Mouse (Mus musculus) embryonic facial prominence, embryonic 11.5 days (tissue): ENCODE data around the gene Zcchc14. TPM values are rescaled to one million over a fixed set of nuclear protein-coding genes. Genes with fewer than 3 reads are reported as not detected.

Experiments used
- ATAC-seq: fragments of 200-750 bp; cut with Nextera tagmentation; replicated peaks from 2 replicates; pipeline ENCODE4 v1.8.0; 2017; ENCODE audit warnings: low read depth; ENCODE audit not compliant: insufficient number of reproducible peaks, low FRiP score, low TSS enrichment
- DNase-seq: peaks from one replicate; pipeline ENCODE4 v3.0.0-alpha.2; 2015; ENCODE audit warnings: low spot score
- H3K27ac ChIP-seq: fragments of 300-500 bp; sonication (generic); replicated peaks from 2 replicates; pipeline ENCODE4 v1.5.1; 2014; ENCODE audit warnings: mild to moderate bottlenecking, low read depth, low read length, control low read depth
- H3K27me3 ChIP-seq: fragments of 300-500 bp; sonication (generic); 2 replicates; pipeline ENCODE4 v1.6.1; 2014; ENCODE audit warnings: mild to moderate bottlenecking, low read length, moderate library complexity, mixed read lengths; ENCODE audit not compliant: control insufficient read depth, insufficient read depth
- H3K36me3 ChIP-seq: fragments of 300-500 bp; sonication (generic); replicated peaks from 2 replicates; pipeline ENCODE4 v1.6.1; 2014; ENCODE audit warnings: low read depth, mild to moderate bottlenecking, low read length, moderate library complexity, mixed read lengths; ENCODE audit not compliant: control insufficient read depth, insufficient read depth
- H3K4me1 ChIP-seq: fragments of 300-500 bp; sonication (generic); 2 replicates; pipeline ENCODE4 v1.6.1; 2014; ENCODE audit warnings: low read length, mixed read lengths; ENCODE audit not compliant: control insufficient read depth, insufficient read depth
- H3K4me2 ChIP-seq: fragments of 300-500 bp; sonication (generic); 2 replicates; pipeline ENCODE4 v1.6.1; 2014; ENCODE audit warnings: low read depth, mild to moderate bottlenecking, control low read depth, low read length, moderate library complexity
- H3K4me3 ChIP-seq: fragments of 300-500 bp; sonication (generic); 2 replicates; pipeline ENCODE4 v1.5.1; 2014; ENCODE audit warnings: low read depth, low read length, control low read depth
- H3K9ac ChIP-seq: fragments of 300-500 bp; sonication (generic); replicated peaks from 2 replicates; pipeline ENCODE4 v1.6.1; 2014; ENCODE audit warnings: mild to moderate bottlenecking, control low read depth, low read length
- H3K9me3 ChIP-seq: fragments of 300-500 bp; sonication (generic); replicated peaks from 2 replicates; pipeline ENCODE4 v1.6.1; 2016; ENCODE audit warnings: mild to moderate bottlenecking, low read length, inconsistent platforms, mixed read lengths; ENCODE audit not compliant: control insufficient read depth
- WGBS: fragments of 180-500 bp; shearing (Covaris S2); extraction: QIAGEN DNeasy Blood & Tissue Kit; methylation state at CpG from one replicate; pipeline ENCODE4 v1.1.7; 2014; 5-methylcytosine and 5-hydroxymethylcytosine counted together
- polyA plus RNA-seq: library from polyadenylated mRNA; unstranded; fragments of >200 nt; fragmentation: Nextera tagmentation; extraction: Ambion mirVana; gene quantifications from 2 replicates; pipeline ENCODE4 v1.2.1, GENCODE M21; 2014

Gene Zcchc14
- polyA plus RNA-seq, 1 experiment from 2014 or later = 17.4 TPM

GRCm38 (mm10) chr8:121562941-121563351 lies 89.8 kb downstream of the Zcchc14 start:
- H3K27me3 ChIP-seq = no peaks in the 10 kb centered on the region
- no peaks in the 10 kb centered on the region for H3K4me1 ChIP-seq
- H3K9me3 ChIP-seq = no peaks in the 10 kb centered on the region
- DNase-seq (no peak), ATAC-seq (no peak)
- no peak overlapping the region for H3K4me2 ChIP-seq
- H3K36me3 ChIP-seq = no peaks in the 10 kb centered on the region
- no peak overlapping the region for H3K27ac ChIP-seq
- no peak overlapping the region for H3K4me3 ChIP-seq
- H3K9ac ChIP-seq = no peak overlapping the region
- 84% methylated on average over 9 of the region's 9 CpGs for WGBS

GRCm38 (mm10) chr8:121561636-121562345 lies 90.9 kb downstream of the Zcchc14 start:
- Histone ChIP-seq H3K4me1 (no peaks in the 10 kb centered on the region), H3K36me3 (no peaks in the 10 kb centered on the region), H3K27ac (no peak overlapping the region), H3K9ac (no peak overlapping the region), H3K27me3 (no peaks in the 10 kb centered on the region), H3K4me3 (no peak overlapping the region), H3K4me2 (no peak overlapping the region), H3K9me3 (no peaks in the 10 kb centered on the region)
- 90% methylated on average over 16 of the region's 16 CpGs for WGBS
- DNase-seq (no peak), ATAC-seq (no peak)

GRCm38 (mm10) chr8:121560432-121561100 lies 92.1 kb downstream of the Zcchc14 start:
- 92% methylated on average over 7 of the region's 7 CpGs for WGBS
- Histone ChIP-seq H3K4me2 (no peak overlapping the region), H3K4me1 (no peaks in the 10 kb centered on the region), H3K9me3 (no peaks in the 10 kb centered on the region), H3K4me3 (no peak overlapping the region), H3K36me3 (no peaks in the 10 kb centered on the region), H3K27me3 (no peaks in the 10 kb centered on the region), H3K9ac (no peak overlapping the region), H3K27ac (no peak overlapping the region)
- DNase-seq = no peak
- ATAC-seq = no peak

GRCm38 (mm10) chr8:121559801-121560200 lies 92.9 kb downstream of the Zcchc14 start:
- ATAC-seq = no peak
- WGBS = 85% methylated on average over 12 of the region's 12 CpGs

GRCm38 (mm10) chr8:121558538-121558937 lies 94.2 kb downstream of the Zcchc14 start:
- no peak for ATAC-seq
- Histone ChIP-seq H3K27ac (no peak overlapping the region), H3K9ac (no peak overlapping the region), H3K4me2 (no peak overlapping the region), H3K27me3 (no peaks in the 10 kb centered on the region), H3K4me1 (no peaks in the 10 kb centered on the region), H3K4me3 (no peak overlapping the region), H3K9me3 (no peaks in the 10 kb centered on the region), H3K36me3 (peaks cover 3% of the 10 kb centered on the region; the same call in 1 of the 2 replicates)
- DNase-seq = no peak
- 88% methylated on average over 16 of the region's 16 CpGs for WGBS

More at GRCm38 (mm10) chr8:121559801-121560200, 92.9 kb downstream of the Zcchc14 start:
- no peak for DNase-seq
- Histone ChIP-seq H3K4me2 (no peak overlapping the region), H3K9ac (no peak overlapping the region), H3K4me3 (no peak overlapping the region), H3K36me3 (no peaks in the 10 kb centered on the region), H3K4me1 (no peaks in the 10 kb centered on the region), H3K9me3 (no peaks in the 10 kb centered on the region), H3K27ac (no peak overlapping the region), H3K27me3 (no peaks in the 10 kb centered on the region)

GRCm38 (mm10) chr8:121557746-121558145 lies 95.0 kb downstream of the Zcchc14 start:
- H3K27ac ChIP-seq = no peak overlapping the region
- no peak overlapping the region for H3K9ac ChIP-seq
- H3K4me3 ChIP-seq = no peak overlapping the region
- ATAC-seq (no peak), DNase-seq (no peak)
- peaks cover 3% of the 10 kb centered on the region; the same call in 1 of the 2 replicates for H3K36me3 ChIP-seq
- H3K4me2 ChIP-seq = no peak overlapping the region
- 87% methylated on average over 11 of the region's 11 CpGs for WGBS
- H3K27me3 ChIP-seq = no peaks in the 10 kb centered on the region
- H3K9me3 ChIP-seq = no peaks in the 10 kb centered on the region
- no peaks in the 10 kb centered on the region for H3K4me1 ChIP-seq

- Histone ChIP-seq H3K4me2 (no peak overlapping the region), H3K27ac (no peak overlapping the region), H3K9ac (no peak overlapping the region), H3K9me3 (no peaks in the 10 kb centered on the region), H3K36me3 (peaks cover 3% of the 10 kb centered on the region; the same call in 1 of the 2 replicates), H3K4me3 (no peak overlapping the region), H3K4me1 (no peaks in the 10 kb centered on the region), H3K27me3 (no peaks in the 10 kb centered on the region)
- no peak for ATAC-seq
- whole genome bisulfite sequencing = 93% methylated on average over 32 of the region's 32 CpGs
- DNase-seq = no peak
Measured at GRCm38 (mm10) chr8:121553831-121554475, 98.7 kb downstream of the Zcchc14 start.

GRCm38 (mm10) chr8:121552506-121552905 lies 100.2 kb downstream of the Zcchc14 start:
- WGBS = 93% methylated on average over 9 of the region's 9 CpGs
- H3K4me2 ChIP-seq = no peak overlapping the region
- DNase-seq (no peak), ATAC-seq (no peak)
- H3K27ac ChIP-seq = no peak overlapping the region
- no peak overlapping the region for H3K4me3 ChIP-seq
- H3K4me1 ChIP-seq = no peaks in the 10 kb centered on the region
- H3K36me3 ChIP-seq = peaks cover 3% of the 10 kb centered on the region; the same call in 1 of the 2 replicates
- H3K9ac ChIP-seq = no peak overlapping the region
- H3K9me3 ChIP-seq = no peaks in the 10 kb centered on the region
- H3K27me3 ChIP-seq = no peaks in the 10 kb centered on the region
